Mouse (Mus musculus): ENCODE results near the gene Kcnh1. TPM values are rescaled to one million over a fixed set of nuclear protein-coding genes. Genes with fewer than 3 reads are reported as not detected.

The Kcnh1 gene
- polyA plus RNA-seq, 1 experiment from 2014 or later: 0.94 TPM

DNA sequence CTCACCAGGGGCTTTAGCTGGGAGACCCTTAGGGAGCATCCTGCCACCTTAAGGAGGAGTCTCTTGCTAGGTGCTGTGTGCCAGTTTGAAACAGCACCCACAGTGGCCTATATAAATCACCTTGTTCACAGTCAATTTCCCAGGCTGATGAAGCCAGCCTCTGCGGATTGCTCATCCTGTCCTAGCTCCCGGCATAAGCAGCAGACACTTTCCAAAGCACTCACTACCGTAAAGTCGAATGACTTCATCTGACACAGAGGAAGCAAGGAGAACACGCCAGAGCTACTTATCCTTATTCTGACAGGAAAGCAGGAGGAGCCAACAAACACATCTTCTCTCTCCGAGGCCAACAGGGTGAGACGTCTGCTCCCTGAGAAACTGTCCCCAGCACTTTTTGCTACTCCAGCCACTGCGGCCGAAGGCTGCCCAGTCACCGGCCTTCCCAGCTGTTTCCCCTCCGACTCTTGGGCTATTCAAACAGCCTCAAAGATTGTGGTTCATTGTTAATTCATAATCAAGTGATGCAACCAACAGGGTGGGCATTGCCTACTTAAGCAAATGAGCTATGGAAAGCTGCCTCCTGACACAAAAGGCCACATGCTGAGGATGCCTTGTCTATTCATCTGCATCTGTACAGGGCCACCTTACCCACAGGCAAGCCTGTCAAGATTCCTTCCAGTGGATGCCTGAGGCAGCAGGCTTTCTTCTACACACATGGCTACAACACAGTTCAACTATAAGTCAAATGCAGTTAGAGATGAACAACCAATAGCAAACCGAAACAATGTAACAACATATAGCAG is 332.0 kb downstream of the Kcnh1 start:
- 38% methylated on average over 12 of the region's 12 CpGs for WGBS
- Histone ChIP-seq H3K4me1 (peaks cover 38% of the 10 kb centered on the region), H3K27me3 (no peaks in the 10 kb centered on the region), H3K4me2 (replicated peaks) (no peak overlapping the region), H3K27ac (replicated peaks) (no peak overlapping the region), H3K9ac (replicated peaks) (no peak overlapping the region), H3K4me3 (no peak overlapping the region), H3K36me3 (no peaks in the 10 kb centered on the region), H3K9me3 (no peaks in the 10 kb centered on the region)
- ATAC-seq (ENCODE audit: low FRiP score, low read depth): peak; percentile 64

GRCm38 (mm10) chr1:192525711-192526350 is 335.3 kb downstream of the Kcnh1 start:
- H3K27ac ChIP-seq (replicated peaks): no peak overlapping the region
- H3K9ac ChIP-seq (replicated peaks): no peak overlapping the region
- H3K36me3 ChIP-seq: no peaks in the 10 kb centered on the region
- H3K4me1 ChIP-seq: peaks cover 34% of the 10 kb centered on the region
- no peak for ATAC-seq (ENCODE audit: low FRiP score, low read depth)
- H3K27me3 ChIP-seq: no peaks in the 10 kb centered on the region
- no peaks in the 10 kb centered on the region for H3K9me3 ChIP-seq
- H3K4me3 ChIP-seq: no peak overlapping the region
- WGBS: 80% methylated on average over 14 of the region's 14 CpGs
- no peak overlapping the region for H3K4me2 ChIP-seq (replicated peaks)

DNA sequence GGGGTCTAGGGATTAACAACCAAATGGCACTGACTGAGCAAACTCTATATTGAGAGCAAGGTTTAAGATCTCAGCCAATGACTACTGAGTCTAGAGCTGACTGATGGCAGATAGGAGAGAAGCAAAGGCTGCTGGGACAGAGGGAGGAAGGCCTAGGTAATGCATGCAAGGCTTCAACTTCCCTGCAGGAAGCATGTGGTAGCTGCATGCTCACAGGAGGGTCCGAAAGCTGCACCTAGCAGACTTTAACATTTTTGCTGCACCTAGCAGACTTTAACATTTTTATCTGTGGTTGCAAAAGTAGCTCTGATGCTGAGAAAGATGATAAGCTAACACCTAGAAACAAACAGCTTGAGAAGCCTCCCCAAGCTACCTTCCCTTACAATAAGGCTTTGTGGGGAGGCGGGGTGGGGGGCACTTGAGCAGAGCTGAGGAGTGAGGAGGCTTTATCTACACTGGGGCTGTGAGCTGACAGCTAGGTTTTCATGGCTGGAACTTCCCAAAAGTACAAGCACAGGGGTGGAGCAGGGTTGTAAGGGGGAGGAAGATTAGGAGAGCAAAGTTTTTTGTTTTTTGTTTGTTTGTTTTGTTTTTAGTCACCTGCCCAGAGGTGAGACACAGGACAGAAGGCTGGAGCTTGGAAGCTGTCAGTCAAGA is 341.0 kb downstream of the Kcnh1 start:
- H3K4me3 ChIP-seq: no peak overlapping the region
- H3K9me3 ChIP-seq: no peaks in the 10 kb centered on the region
- no peaks in the 10 kb centered on the region for H3K36me3 ChIP-seq
- H3K4me2 ChIP-seq (replicated peaks): no peak overlapping the region
- H3K27me3 ChIP-seq: no peaks in the 10 kb centered on the region
- H3K27ac ChIP-seq (replicated peaks): no peak overlapping the region
- no peak for ATAC-seq (ENCODE audit: low FRiP score, low read depth)
- H3K9ac ChIP-seq (replicated peaks): no peak overlapping the region
- H3K4me1 ChIP-seq: no peaks in the 10 kb centered on the region
- WGBS: 64% methylated on average over 2 of the region's 2 CpGs

GRCm38 (mm10) chr1:192532212-192532611 is 341.6 kb downstream of the Kcnh1 start:
- H3K9ac ChIP-seq (replicated peaks): no peak overlapping the region
- H3K4me2 ChIP-seq (replicated peaks): no peak overlapping the region
- no peaks in the 10 kb centered on the region for H3K36me3 ChIP-seq
- H3K4me3 ChIP-seq: no peak overlapping the region
- H3K27me3 ChIP-seq: no peaks in the 10 kb centered on the region
- H3K27ac ChIP-seq (replicated peaks): no peak overlapping the region
- H3K9me3 ChIP-seq: no peaks in the 10 kb centered on the region
- ATAC-seq (ENCODE audit: low FRiP score, low read depth): no peak
- WGBS: 74% methylated on average over 2 of the region's 2 CpGs
- H3K4me1 ChIP-seq: no peaks in the 10 kb centered on the region

DNA sequence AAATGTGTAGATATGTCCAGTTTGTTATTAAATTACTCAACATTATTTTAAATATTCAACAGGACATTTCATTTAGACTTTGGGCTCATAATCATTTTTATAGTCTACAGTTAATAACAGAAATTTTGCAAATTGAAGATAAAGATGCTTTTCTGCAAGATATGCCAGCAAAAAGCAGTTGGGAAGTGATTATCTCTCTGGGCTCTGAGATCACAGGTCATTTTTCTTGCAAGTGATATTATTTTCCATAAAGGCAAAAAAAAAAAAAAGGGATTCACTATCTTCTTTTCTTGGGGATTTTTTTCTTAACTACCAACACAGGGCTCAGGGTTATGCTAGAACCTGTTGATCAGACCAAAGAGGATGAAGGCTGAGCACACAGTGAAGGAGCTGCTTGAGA is 342.4 kb downstream of the Kcnh1 start:
- no peak overlapping the region for H3K27ac ChIP-seq (replicated peaks)
- no peak overlapping the region for H3K4me2 ChIP-seq (replicated peaks)
- H3K36me3 ChIP-seq: no peaks in the 10 kb centered on the region
- no peak for ATAC-seq (ENCODE audit: low FRiP score, low read depth)
- no peaks in the 10 kb centered on the region for H3K27me3 ChIP-seq
- H3K9me3 ChIP-seq: no peaks in the 10 kb centered on the region
- H3K4me1 ChIP-seq: no peaks in the 10 kb centered on the region
- no peak overlapping the region for H3K9ac ChIP-seq (replicated peaks)
- no peak overlapping the region for H3K4me3 ChIP-seq

GRCm38 (mm10) chr1:192536440-192536839 is 345.9 kb downstream of the Kcnh1 start:
- no peaks in the 10 kb centered on the region for H3K9me3 ChIP-seq
- H3K27ac ChIP-seq (replicated peaks): no peak overlapping the region
- no peak for ATAC-seq (ENCODE audit: low FRiP score, low read depth)
- H3K36me3 ChIP-seq: no peaks in the 10 kb centered on the region
- no peaks in the 10 kb centered on the region for H3K27me3 ChIP-seq
- WGBS: 59% methylated on average over 1 of the region's 1 CpGs
- H3K4me3 ChIP-seq: no peak overlapping the region
- no peak overlapping the region for H3K9ac ChIP-seq (replicated peaks)
- no peaks in the 10 kb centered on the region for H3K4me1 ChIP-seq
- no peak overlapping the region for H3K4me2 ChIP-seq (replicated peaks)

DNA sequence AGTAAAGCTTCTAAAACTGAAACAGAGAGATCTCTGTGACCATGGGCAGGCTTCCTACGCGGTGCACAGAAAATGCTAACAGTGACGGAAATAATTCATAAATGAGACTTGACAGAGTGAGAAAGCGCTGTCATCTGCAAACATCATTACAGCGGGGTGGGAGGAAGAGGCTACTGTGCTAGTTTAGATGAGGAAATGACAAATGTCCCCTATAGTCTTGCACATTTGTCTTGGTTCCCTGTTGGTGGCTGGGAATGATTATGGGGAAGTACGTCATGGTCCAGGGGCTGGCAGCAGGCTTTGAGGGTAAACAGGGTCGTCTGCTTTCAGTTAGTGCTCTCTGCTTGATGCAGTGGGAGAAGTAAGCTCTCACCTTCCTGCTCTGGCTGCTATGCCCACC is 346.6 kb downstream of the Kcnh1 start:
- H3K4me2 ChIP-seq (replicated peaks): no peak overlapping the region
- 79% methylated on average over 7 of the region's 7 CpGs for WGBS
- H3K4me1 ChIP-seq: no peaks in the 10 kb centered on the region
- no peak for ATAC-seq (ENCODE audit: low FRiP score, low read depth)
- H3K9me3 ChIP-seq: no peaks in the 10 kb centered on the region
- no peak overlapping the region for H3K4me3 ChIP-seq
- no peaks in the 10 kb centered on the region for H3K27me3 ChIP-seq
- no peaks in the 10 kb centered on the region for H3K36me3 ChIP-seq
- H3K9ac ChIP-seq (replicated peaks): no peak overlapping the region
- H3K27ac ChIP-seq (replicated peaks): no peak overlapping the region

- Histone ChIP-seq H3K4me3 (no peak overlapping the region), H3K4me1 (peaks cover 14% of the 10 kb centered on the region), H3K27ac (replicated peaks) (no peak overlapping the region), H3K27me3 (no peaks in the 10 kb centered on the region), H3K9ac (replicated peaks) (no peak overlapping the region), H3K36me3 (no peaks in the 10 kb centered on the region), H3K4me2 (replicated peaks) (no peak overlapping the region), H3K9me3 (no peaks in the 10 kb centered on the region)
- ATAC-seq (ENCODE audit: low FRiP score, low read depth): no peak
- WGBS: 88% methylated on average over 2 of the region's 2 CpGs
Measured at GRCm38 (mm10) chr1:192542093-192542492, 351.5 kb downstream of the Kcnh1 start.

- WGBS: 84% methylated on average over 4 of the region's 4 CpGs
- ATAC-seq (ENCODE audit: low FRiP score, low read depth): no peak
- Histone ChIP-seq H3K36me3 (no peaks in the 10 kb centered on the region), H3K9ac (replicated peaks) (no peak overlapping the region), H3K27me3 (no peaks in the 10 kb centered on the region), H3K9me3 (no peaks in the 10 kb centered on the region), H3K27ac (replicated peaks) (peak overlapping the region; percentile 30; the same call in 1 of the 2 replicates), H3K4me1 (peaks cover 14% of the 10 kb centered on the region), H3K4me3 (no peak overlapping the region), H3K4me2 (replicated peaks) (no peak overlapping the region)
Measured at GRCm38 (mm10) chr1:192543686-192544085, 353.1 kb downstream of the Kcnh1 start.

DNA sequence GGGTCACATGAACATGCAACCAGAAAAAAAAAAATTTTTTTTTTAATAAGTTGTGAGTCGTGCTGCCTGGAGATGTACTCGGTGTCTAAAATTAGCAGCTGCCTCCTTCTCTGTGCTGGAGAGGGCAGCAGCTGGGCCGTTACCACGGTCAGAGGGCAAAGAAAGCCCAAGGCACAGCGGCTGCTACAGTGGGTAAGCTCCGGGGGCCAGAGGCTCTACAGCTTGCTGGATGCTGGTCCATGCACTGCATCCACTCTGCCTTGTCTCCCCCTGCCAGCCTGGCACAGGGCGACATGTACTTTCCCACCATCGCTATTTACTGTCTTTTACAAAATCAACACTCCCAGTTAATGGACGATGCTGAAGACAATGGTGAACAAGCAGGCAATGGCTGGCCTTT is 353.5 kb downstream of the Kcnh1 start:
- no peaks in the 10 kb centered on the region for H3K27me3 ChIP-seq
- ATAC-seq (ENCODE audit: low FRiP score, low read depth): peak; percentile 58; the same call in 1 of the 2 replicates
- peak overlapping the region; percentile 31; the same call in 1 of the 2 replicates for H3K27ac ChIP-seq (replicated peaks)
- H3K36me3 ChIP-seq: no peaks in the 10 kb centered on the region
- H3K9ac ChIP-seq (replicated peaks): no peak overlapping the region
- no peaks in the 10 kb centered on the region for H3K9me3 ChIP-seq
- no peak overlapping the region for H3K4me2 ChIP-seq (replicated peaks)
- 61% methylated on average over 9 of the region's 9 CpGs for WGBS
- peaks cover 16% of the 10 kb centered on the region for H3K4me1 ChIP-seq
- no peak overlapping the region for H3K4me3 ChIP-seq

DNA sequence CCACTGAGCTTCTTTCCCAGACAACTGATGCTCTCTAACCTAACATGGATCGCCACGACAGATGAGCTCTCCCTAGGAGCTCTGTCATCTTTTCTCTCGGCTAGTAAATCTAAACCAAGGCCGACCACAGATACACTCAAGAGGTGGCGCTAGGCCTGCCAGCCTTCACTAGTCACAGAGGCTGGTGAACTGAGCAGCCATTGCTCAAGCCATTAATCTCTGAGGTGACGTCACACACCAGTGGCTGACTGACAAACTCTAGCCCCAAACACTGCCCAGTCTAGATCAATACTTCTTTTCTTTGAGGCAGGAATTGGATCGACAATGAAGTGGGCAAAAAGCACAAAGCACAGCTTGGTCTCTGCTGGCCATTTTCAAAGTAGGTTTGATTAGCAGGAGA is 354.3 kb downstream of the Kcnh1 start:
- Histone ChIP-seq H3K9me3 (no peaks in the 10 kb centered on the region), H3K27me3 (no peaks in the 10 kb centered on the region), H3K36me3 (no peaks in the 10 kb centered on the region), H3K4me3 (no peak overlapping the region), H3K27ac (replicated peaks) (no peak overlapping the region), H3K4me2 (replicated peaks) (no peak overlapping the region), H3K9ac (replicated peaks) (no peak overlapping the region), H3K4me1 (peaks cover 17% of the 10 kb centered on the region)
- peak; percentile 60; the same call in 1 of the 2 replicates for ATAC-seq (ENCODE audit: low FRiP score, low read depth)
- 50% methylated on average over 7 of the region's 7 CpGs for WGBS

GRCm38 (mm10) chr1:192546843-192547242 is 356.3 kb downstream of the Kcnh1 start:
- peaks cover 17% of the 10 kb centered on the region for H3K4me1 ChIP-seq
- no peak overlapping the region for H3K4me2 ChIP-seq (replicated peaks)
- no peak for ATAC-seq (ENCODE audit: low FRiP score, low read depth)
- H3K4me3 ChIP-seq: no peak overlapping the region
- no peaks in the 10 kb centered on the region for H3K27me3 ChIP-seq
- H3K9me3 ChIP-seq: no peaks in the 10 kb centered on the region
- no peak overlapping the region for H3K27ac ChIP-seq (replicated peaks)
- 22% methylated on average over 1 of the region's 1 CpGs for WGBS
- no peaks in the 10 kb centered on the region for H3K36me3 ChIP-seq
- H3K9ac ChIP-seq (replicated peaks): no peak overlapping the region
